Mouse (Mus musculus): ENCODE results near the gene Ppm1m. TPM values are rescaled to one million over a fixed set of nuclear protein-coding genes. Genes with fewer than 3 reads are reported as not detected.
A peak's percentile ranks its signal among the peaks of the same experiment; 100 is the strongest.
"Not testable (repeated sequence)": the region's sequence is repeated elsewhere in the genome, so short reads cannot be mapped to it uniquely, and the experiment has no call there.

Ppm1m gene
- polyA plus RNA-seq, 1 experiment from 2014 or later = 26.9 TPM

DNA sequence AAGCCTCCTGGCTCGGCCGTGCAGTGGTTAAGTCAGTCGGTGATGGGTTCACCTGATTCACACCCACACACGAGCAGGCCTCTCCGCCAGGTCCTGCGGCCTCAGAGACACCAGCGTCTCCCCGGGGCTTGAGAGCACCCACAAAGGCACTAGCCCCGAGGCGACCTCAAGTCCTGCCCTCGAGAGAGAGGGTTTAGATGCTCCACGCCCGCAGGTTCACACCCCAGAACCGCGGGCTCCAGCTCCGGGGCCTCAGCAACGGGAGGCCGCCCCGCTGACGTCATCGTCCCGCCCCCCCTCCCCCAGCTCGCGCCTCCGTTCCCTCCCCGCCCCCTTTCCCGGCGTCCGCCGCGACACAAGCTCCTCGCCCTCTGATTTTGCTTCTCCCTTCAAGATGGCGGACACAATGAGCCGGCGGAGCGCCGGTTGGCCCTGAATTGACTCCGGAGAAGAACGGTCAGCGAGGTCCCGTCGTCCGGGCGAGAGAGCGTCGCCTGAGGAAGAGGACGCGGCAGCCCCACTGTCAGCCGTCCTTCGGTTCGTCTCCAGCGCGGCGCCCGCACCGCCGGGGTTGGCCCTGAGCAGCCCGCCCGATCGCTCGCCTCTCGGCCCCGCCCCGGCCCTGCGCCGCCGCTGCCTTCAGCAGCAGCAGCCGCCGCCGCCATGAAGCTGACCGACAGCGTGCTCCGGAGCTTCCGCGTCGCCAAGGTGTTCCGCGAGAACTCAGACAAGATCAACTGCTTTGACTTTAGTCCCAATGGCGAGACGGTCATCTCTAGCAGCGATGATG lies 28.8 kb downstream of the Ppm1m start, which contains the start of gene Wdr82:
Gene Wdr82 (plus strand): TSS at position 373 of the 790 bp plus-strand sequence.
- DNase-seq (ENCODE audit: low spot score, missing footprints) = peak; percentile 99
- Histone ChIP-seq H3K4me2 (peak within 1 kb of the TSS; percentile 70), H3K27me3 (ENCODE audit: control insufficient read depth, insufficient read depth, low read length) (no peaks in the 10 kb centered on the region), H3K9me3 (ENCODE audit: control insufficient read depth, low read length) (no peaks in the 10 kb centered on the region), H3K4me3 (ENCODE audit: low read depth, low read length) (peak within 1 kb of the TSS; percentile 75), H3K4me1 (ENCODE audit: control insufficient read depth, insufficient read depth, low read length) (peaks cover 12% of the 10 kb centered on the region), H3K27ac (ENCODE audit: low read depth, low read length) (peak within 1 kb of the TSS; percentile 87), H3K9ac (ENCODE audit: low read length) (peak within 1 kb of the TSS; percentile 85), H3K36me3 (ENCODE audit: control insufficient read depth, insufficient read depth, low read length) (no peaks in the 10 kb centered on the region)
- WGBS = under 1% methylated on average over 73 of the region's 81 CpGs
- peak; percentile 93 for ATAC-seq (ENCODE audit: low FRiP score)

DNA sequence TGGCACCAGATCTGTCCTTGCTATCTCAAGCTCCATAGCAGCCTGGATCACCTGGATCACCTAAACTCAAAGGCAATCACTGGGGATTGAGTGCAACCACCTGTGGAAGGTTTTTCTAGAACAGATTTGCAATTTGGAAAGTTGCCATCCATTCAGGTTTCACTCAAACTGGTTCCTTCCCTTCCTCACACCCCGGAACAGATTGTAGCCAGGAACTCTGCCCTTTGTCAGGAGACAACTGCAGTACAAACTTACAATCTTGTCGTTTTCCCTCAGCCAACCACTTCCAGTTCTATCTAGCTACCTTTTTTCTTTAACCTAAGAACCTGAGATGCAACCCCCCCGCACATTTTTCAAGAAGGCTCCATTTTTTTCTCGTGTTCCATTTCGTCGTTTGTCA lies 29.6 kb downstream of the Ppm1m start:
- H3K9ac ChIP-seq (ENCODE audit: low read length) = no peak overlapping the region
- no peaks in the 10 kb centered on the region for H3K9me3 ChIP-seq (ENCODE audit: control insufficient read depth, low read length)
- H3K4me1 ChIP-seq (ENCODE audit: control insufficient read depth, insufficient read depth, low read length) = peaks cover 12% of the 10 kb centered on the region
- peak overlapping the region; percentile 75; the same call in 1 of the 2 replicates for H3K4me3 ChIP-seq (ENCODE audit: low read depth, low read length)
- ATAC-seq (ENCODE audit: low FRiP score) (no peak), DNase-seq (ENCODE audit: low spot score, missing footprints) (no peak)
- no peaks in the 10 kb centered on the region for H3K36me3 ChIP-seq (ENCODE audit: control insufficient read depth, insufficient read depth, low read length)
- no peaks in the 10 kb centered on the region for H3K27me3 ChIP-seq (ENCODE audit: control insufficient read depth, insufficient read depth, low read length)
- no peak overlapping the region for H3K27ac ChIP-seq (ENCODE audit: low read depth, low read length)
- WGBS = 41% methylated on average over 6 of the region's 6 CpGs
- H3K4me2 ChIP-seq = peak overlapping the region; percentile 70

DNA sequence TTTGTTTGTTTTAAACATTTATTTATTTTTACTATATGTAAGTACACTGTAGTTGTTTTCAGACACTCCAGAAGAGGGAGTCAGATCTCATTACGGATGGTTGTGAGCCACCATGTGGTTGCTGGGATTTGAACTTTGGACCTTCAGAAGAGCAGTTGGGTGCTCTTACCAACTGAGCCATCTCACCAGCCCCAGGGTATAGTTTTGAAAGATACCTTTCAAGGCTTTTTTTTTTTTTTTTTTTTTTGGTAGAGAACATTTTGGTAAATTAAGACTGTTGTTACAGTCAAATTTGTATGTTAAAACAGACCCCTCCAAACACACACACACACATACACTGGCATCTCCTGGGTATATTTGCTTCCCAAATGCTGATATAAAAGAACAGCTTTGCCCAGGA lies 30.5 kb downstream of the Ppm1m start:
- H3K4me3 ChIP-seq (ENCODE audit: low read depth, low read length); DNase-seq (ENCODE audit: low spot score, missing footprints); H3K9me3 ChIP-seq (ENCODE audit: control insufficient read depth, low read length); H3K9ac ChIP-seq (ENCODE audit: low read length); H3K36me3 ChIP-seq (ENCODE audit: control insufficient read depth, insufficient read depth, low read length); ATAC-seq (ENCODE audit: low FRiP score); H3K27ac ChIP-seq (ENCODE audit: low read depth, low read length); H3K27me3 ChIP-seq (ENCODE audit: control insufficient read depth, insufficient read depth, low read length); H3K4me2 ChIP-seq: not testable (repeated sequence)
- H3K4me1 ChIP-seq (ENCODE audit: control insufficient read depth, insufficient read depth, low read length) = peaks cover 11% of the 10 kb centered on the region
- WGBS = 84% methylated on average over 1 of the region's 1 CpGs

DNA sequence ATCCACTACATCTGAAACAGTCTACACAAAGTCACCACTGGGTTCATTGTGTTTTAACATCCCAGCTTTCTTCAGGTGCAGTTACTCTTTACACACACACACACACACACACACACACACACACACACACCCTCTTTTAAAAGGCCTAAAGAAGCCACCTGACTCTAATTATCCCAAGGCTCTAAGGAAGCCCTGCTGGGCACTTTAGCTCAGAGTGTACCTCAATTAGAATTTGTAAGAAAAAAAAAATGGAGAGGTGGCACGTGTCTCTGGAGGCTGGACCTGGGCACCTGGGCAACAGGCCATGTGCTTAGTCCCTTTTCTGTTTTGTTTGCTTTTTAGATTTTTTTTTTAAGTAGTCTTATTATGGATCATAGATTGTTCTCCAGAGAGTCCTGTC lies 31.8 kb downstream of the Ppm1m start:
- Histone ChIP-seq H3K27ac (ENCODE audit: low read depth, low read length) (no peak overlapping the region), H3K4me2 (no peak overlapping the region), H3K4me3 (ENCODE audit: low read depth, low read length) (no peak overlapping the region), H3K36me3 (ENCODE audit: control insufficient read depth, insufficient read depth, low read length) (no peaks in the 10 kb centered on the region), H3K4me1 (ENCODE audit: control insufficient read depth, insufficient read depth, low read length) (0 out of 2 replicates have a peak, but pooled peaks cover 3% of the 10 kb centered on the region), H3K9ac (ENCODE audit: low read length) (no peak overlapping the region), H3K27me3 (ENCODE audit: control insufficient read depth, insufficient read depth, low read length) (no peaks in the 10 kb centered on the region), H3K9me3 (ENCODE audit: control insufficient read depth, low read length) (no peaks in the 10 kb centered on the region)
- DNase-seq (ENCODE audit: low spot score, missing footprints) = no peak
- ATAC-seq (ENCODE audit: low FRiP score) = no peak
- 41% methylated on average over 1 of the region's 1 CpGs for WGBS

DNA sequence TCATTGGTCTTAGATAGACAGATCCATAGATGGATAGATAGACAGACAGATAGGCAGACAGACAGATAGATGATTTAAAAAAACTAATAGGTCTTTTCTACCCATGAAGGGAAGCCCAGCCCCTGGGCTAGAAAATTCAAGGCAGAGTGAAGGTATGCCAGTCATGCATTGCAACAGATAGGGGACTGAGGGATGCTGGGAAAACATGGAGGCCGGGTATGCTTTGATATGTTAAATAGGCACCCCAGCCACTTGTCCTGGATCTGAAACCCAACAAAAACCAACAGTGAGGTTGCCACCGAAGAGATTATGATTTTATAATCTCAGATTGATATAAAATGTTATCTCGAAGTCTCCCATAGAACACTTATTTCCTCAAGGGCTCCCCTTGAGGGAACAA lies 32.3 kb downstream of the Ppm1m start:
- Histone ChIP-seq H3K4me2 (no peak overlapping the region), H3K27ac (ENCODE audit: low read depth, low read length) (no peak overlapping the region), H3K9ac (ENCODE audit: low read length) (no peak overlapping the region), H3K4me3 (ENCODE audit: low read depth, low read length) (no peak overlapping the region), H3K4me1 (ENCODE audit: control insufficient read depth, insufficient read depth, low read length) (0 out of 2 replicates have a peak, but pooled peaks cover 3% of the 10 kb centered on the region), H3K9me3 (ENCODE audit: control insufficient read depth, low read length) (no peaks in the 10 kb centered on the region), H3K36me3 (ENCODE audit: control insufficient read depth, insufficient read depth, low read length) (no peaks in the 10 kb centered on the region), H3K27me3 (ENCODE audit: control insufficient read depth, insufficient read depth, low read length) (no peaks in the 10 kb centered on the region)
- WGBS = 72% methylated on average over 3 of the region's 3 CpGs
- no peak for DNase-seq (ENCODE audit: low spot score, missing footprints)
- no peak for ATAC-seq (ENCODE audit: low FRiP score)

DNA sequence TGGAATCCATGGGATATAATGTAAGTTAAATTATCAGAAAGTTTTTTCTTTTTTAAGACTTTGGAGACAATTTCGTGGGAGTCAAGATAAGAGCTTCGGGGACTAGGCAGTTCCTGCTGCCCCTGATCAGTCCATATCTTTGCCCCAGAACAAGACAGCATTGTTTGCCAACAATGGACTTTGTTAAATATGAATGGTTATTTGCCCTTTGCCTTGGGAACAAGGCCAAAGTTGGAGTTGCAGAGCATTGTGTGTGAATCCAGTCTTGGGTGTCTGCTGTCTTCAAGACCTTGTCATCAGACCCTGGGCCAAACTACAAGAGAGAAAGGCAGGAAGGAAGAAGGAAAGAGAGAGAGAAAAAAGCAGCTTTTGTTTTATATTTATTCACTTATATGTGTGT lies 32.8 kb downstream of the Ppm1m start:
- Histone ChIP-seq H3K4me3 (ENCODE audit: low read depth, low read length) (no peak overlapping the region), H3K36me3 (ENCODE audit: control insufficient read depth, insufficient read depth, low read length) (no peaks in the 10 kb centered on the region), H3K4me1 (ENCODE audit: control insufficient read depth, insufficient read depth, low read length) (0 out of 2 replicates have a peak, but pooled peaks cover 3% of the 10 kb centered on the region), H3K27ac (ENCODE audit: low read depth, low read length) (no peak overlapping the region), H3K9ac (ENCODE audit: low read length) (no peak overlapping the region), H3K27me3 (ENCODE audit: control insufficient read depth, insufficient read depth, low read length) (no peaks in the 10 kb centered on the region), H3K4me2 (no peak overlapping the region), H3K9me3 (ENCODE audit: control insufficient read depth, low read length) (no peaks in the 10 kb centered on the region)
- DNase-seq (ENCODE audit: low spot score, missing footprints) (no peak), ATAC-seq (ENCODE audit: low FRiP score) (no peak)
- 83% methylated on average over 2 of the region's 2 CpGs for WGBS

DNA sequence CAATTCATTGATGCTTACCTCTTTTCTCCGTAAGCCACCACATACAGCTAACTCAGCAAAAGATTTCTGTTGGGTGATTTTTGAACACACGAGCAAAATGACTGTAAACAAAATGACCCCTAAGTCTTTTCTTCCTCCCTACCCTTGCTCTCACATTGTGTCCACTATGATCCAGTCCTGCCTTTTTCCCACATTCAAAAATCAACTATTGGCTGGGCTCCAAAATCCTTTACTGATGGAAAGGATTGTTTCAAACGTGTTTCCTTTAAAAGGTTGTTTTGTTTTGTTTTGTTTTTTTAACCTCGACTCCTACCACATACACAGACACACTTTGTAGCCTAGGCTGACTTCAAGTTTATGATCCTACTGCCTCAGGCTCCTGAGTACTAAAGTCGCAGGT lies 39.1 kb downstream of the Ppm1m start:
- Histone ChIP-seq H3K4me1 (ENCODE audit: control insufficient read depth, insufficient read depth, low read length) (peaks cover 5% of the 10 kb centered on the region; the same call in 1 of the 2 replicates), H3K27me3 (ENCODE audit: control insufficient read depth, insufficient read depth, low read length) (no peaks in the 10 kb centered on the region), H3K4me2 (peak overlapping the region; percentile 57), H3K9me3 (ENCODE audit: control insufficient read depth, low read length) (no peaks in the 10 kb centered on the region), H3K27ac (ENCODE audit: low read depth, low read length) (peak overlapping the region; percentile 90), H3K36me3 (ENCODE audit: control insufficient read depth, insufficient read depth, low read length) (no peaks in the 10 kb centered on the region), H3K4me3 (ENCODE audit: low read depth, low read length) (peak overlapping the region; percentile 43), H3K9ac (ENCODE audit: low read length) (peak overlapping the region; percentile 77)
- 39% methylated on average over 5 of the region's 5 CpGs for WGBS
- DNase-seq (ENCODE audit: low spot score, missing footprints) = no peak
- ATAC-seq (ENCODE audit: low FRiP score) = no peak

DNA sequence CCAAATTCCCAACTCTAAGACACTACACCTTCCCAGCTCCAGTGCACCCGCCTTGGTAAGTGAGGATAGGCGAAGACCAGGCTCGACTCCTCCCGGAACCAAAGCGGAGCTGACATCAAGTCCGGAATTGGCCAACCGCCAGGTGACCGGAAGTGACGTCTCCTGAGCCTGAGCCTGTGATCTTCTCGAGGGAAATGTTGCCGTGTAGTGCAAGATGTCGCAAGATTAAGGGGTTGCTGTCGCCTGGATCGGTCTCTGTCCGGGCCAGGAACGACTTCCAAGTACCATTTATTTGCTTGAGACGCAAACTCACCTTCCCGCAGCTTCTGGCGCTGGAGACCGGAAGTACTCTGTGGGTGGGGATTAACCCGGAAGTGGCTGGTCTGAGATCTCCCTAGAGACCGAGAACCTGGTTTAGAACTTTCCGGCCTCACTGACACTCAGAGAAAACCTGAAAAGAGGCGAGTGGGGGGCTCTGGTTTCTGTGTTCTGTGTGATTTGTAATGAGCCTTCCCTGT lies 39.7 kb downstream of the Ppm1m start:
- Histone ChIP-seq H3K4me1 (ENCODE audit: control insufficient read depth, insufficient read depth, low read length) (peaks cover 5% of the 10 kb centered on the region; the same call in 1 of the 2 replicates), H3K9me3 (ENCODE audit: control insufficient read depth, low read length) (no peaks in the 10 kb centered on the region), H3K36me3 (ENCODE audit: control insufficient read depth, insufficient read depth, low read length) (no peaks in the 10 kb centered on the region), H3K27ac (ENCODE audit: low read depth, low read length) (peak overlapping the region; percentile 90), H3K4me3 (ENCODE audit: low read depth, low read length) (peak overlapping the region; percentile 43), H3K27me3 (ENCODE audit: control insufficient read depth, insufficient read depth, low read length) (no peaks in the 10 kb centered on the region), H3K4me2 (peak overlapping the region; percentile 57), H3K9ac (ENCODE audit: low read length) (peak overlapping the region; percentile 77)
- ATAC-seq (ENCODE audit: low FRiP score) (peak; percentile 82), DNase-seq (ENCODE audit: low spot score, missing footprints) (peak; percentile 98)
- WGBS = 1% methylated on average over 24 of the region's 24 CpGs

DNA sequence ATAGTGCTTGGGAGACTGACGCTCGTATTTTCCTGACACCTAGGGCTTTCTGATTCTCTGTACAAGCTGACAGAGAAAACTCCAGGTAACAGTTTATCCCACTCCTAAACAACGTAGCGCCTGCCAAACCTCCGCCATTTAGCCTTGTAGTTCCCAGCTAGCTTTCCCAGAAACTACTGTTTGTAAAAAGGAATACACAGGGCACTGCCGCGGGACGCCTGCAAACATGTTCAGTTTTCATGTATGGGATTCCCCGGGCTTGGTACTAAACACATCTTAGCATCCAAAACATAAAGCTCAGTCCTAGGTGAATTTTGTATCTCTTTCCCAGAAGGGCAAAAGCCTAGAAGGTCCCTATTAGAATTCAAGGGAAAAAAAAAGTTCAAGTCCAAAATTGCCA lies 40.3 kb downstream of the Ppm1m start:
- 0 out of 2 replicates have a peak, but pooled peaks cover 2% of the 10 kb centered on the region for H3K36me3 ChIP-seq (ENCODE audit: control insufficient read depth, insufficient read depth, low read length)
- no peaks in the 10 kb centered on the region for H3K9me3 ChIP-seq (ENCODE audit: control insufficient read depth, low read length)
- WGBS = 81% methylated on average over 9 of the region's 9 CpGs
- H3K4me2 ChIP-seq = peak overlapping the region; percentile 57; the same call in 1 of the 2 replicates
- peaks cover 5% of the 10 kb centered on the region; the same call in 1 of the 2 replicates for H3K4me1 ChIP-seq (ENCODE audit: control insufficient read depth, insufficient read depth, low read length)
- no peak overlapping the region for H3K4me3 ChIP-seq (ENCODE audit: low read depth, low read length)
- ATAC-seq (ENCODE audit: low FRiP score) (no peak), DNase-seq (ENCODE audit: low spot score, missing footprints) (no peak)
- H3K27ac ChIP-seq (ENCODE audit: low read depth, low read length) = no peak overlapping the region
- no peaks in the 10 kb centered on the region for H3K27me3 ChIP-seq (ENCODE audit: control insufficient read depth, insufficient read depth, low read length)
- no peak overlapping the region for H3K9ac ChIP-seq (ENCODE audit: low read length)
